Comparison of ENCODE assay signal across 18 mouse cellular contexts in genomic region chr1:128567224-128568197, GRCm38 (mm10). TPM values are rescaled to one million over a fixed set of nuclear protein-coding genes. Genes with fewer than 3 reads are reported as not detected.
DNase-seq lines count a peak whose midpoint lies in the region; ATAC-seq lines count a peak whose summit lies in the region.
"Had no signal": no experiment of that assay in that cellular context is flagged by ENCODE, and none has a peak within 500 bp of the region (broad histone marks: within the 10 kb centered on the region; RNA-seq: fewer than 3 reads in every experiment).

No protein-coding gene starts in this region.

- H3K27ac ChIP-seq in forebrain, embryonic 11.5 days (ENCODE audit: low read depth, low read length), result no peak overlapping the region; the same call in 1 of the 2 replicates
- H3K27ac ChIP-seq in hindbrain, embryonic 10.5 days, result peak overlapping the region; percentile 45
- peak overlapping the region; percentile 65; the same call in 1 of the 2 replicates for H3K27ac ChIP-seq in midbrain, embryonic 10.5 days (replicated peaks)
- H3K27ac ChIP-seq in neural tube, embryonic 13.5 days (replicated peaks), result peak overlapping the region; percentile 52
- H3K27ac ChIP-seq in heart, embryonic 10.5 days, result no peak overlapping the region
- H3K27ac ChIP-seq: heart, adult 2 months; liver, embryonic 14.5 days had no signal

- no peaks in the 10 kb centered on the region for H3K27me3 ChIP-seq in forebrain, embryonic 11.5 days (ENCODE audit: control insufficient read depth, insufficient read depth, low read length)
- no peaks in the 10 kb centered on the region for H3K27me3 ChIP-seq in hindbrain, embryonic 10.5 days (ENCODE audit: insufficient read depth, poor library complexity, severe bottlenecking)
- no peaks in the 10 kb centered on the region for H3K27me3 ChIP-seq in midbrain, embryonic 10.5 days (ENCODE audit: low read depth, poor library complexity, severe bottlenecking)
- H3K27me3 ChIP-seq in neural tube, embryonic 13.5 days, result no peaks in the 10 kb centered on the region
- peaks cover 6% of the 10 kb centered on the region; the same call in 1 of the 2 replicates for H3K27me3 ChIP-seq in heart, embryonic 10.5 days (ENCODE audit: insufficient read depth, poor library complexity, severe bottlenecking)

- H3K9me3 ChIP-seq in forebrain, embryonic 11.5 days (ENCODE audit: control insufficient read depth, low read length), result no peaks in the 10 kb centered on the region
- H3K9me3 ChIP-seq in hindbrain, embryonic 10.5 days, result no peaks in the 10 kb centered on the region
- no peaks in the 10 kb centered on the region for H3K9me3 ChIP-seq in midbrain, embryonic 10.5 days (replicated peaks)
- H3K9me3 ChIP-seq in neural tube, embryonic 13.5 days, result no peaks in the 10 kb centered on the region
- no peaks in the 10 kb centered on the region for H3K9me3 ChIP-seq in heart, embryonic 10.5 days

- H3K36me3 ChIP-seq in forebrain, embryonic 11.5 days (ENCODE audit: control insufficient read depth, insufficient read depth, low read length), result no peaks in the 10 kb centered on the region
- H3K36me3 ChIP-seq in hindbrain, embryonic 10.5 days, result no peaks in the 10 kb centered on the region
- H3K36me3 ChIP-seq in midbrain, embryonic 10.5 days, result no peaks in the 10 kb centered on the region
- H3K36me3 ChIP-seq in neural tube, embryonic 13.5 days, result no peaks in the 10 kb centered on the region
- no peaks in the 10 kb centered on the region for H3K36me3 ChIP-seq in heart, embryonic 10.5 days

- H3K4me2 ChIP-seq in forebrain, embryonic 11.5 days (ENCODE audit: low read depth, low read length, severe bottlenecking), result no peak overlapping the region
- H3K4me2 ChIP-seq in neural tube, embryonic 13.5 days, result no peak overlapping the region

- WGBS in forebrain, embryonic 11.5 days, result 61% methylated on average over 12 of the region's 12 CpGs
- 84% methylated on average over 12 of the region's 12 CpGs for WGBS in hindbrain, embryonic 10.5 days
- 83% methylated on average over 12 of the region's 12 CpGs for WGBS in midbrain, embryonic 10.5 days
- 57% methylated on average over 12 of the region's 12 CpGs for WGBS in neural tube, embryonic 13.5 days
- 82% methylated on average over 12 of the region's 12 CpGs for WGBS in heart, embryonic 10.5 days

- no peak overlapping the region for H3K9ac ChIP-seq in forebrain, embryonic 11.5 days (ENCODE audit: low read length)
- no peak overlapping the region; the same call in 1 of the 2 replicates for H3K9ac ChIP-seq in neural tube, embryonic 13.5 days
- H3K9ac ChIP-seq: liver, embryonic 14.5 days had no signal

- no peaks in the 10 kb centered on the region; the same call in 1 of the 2 replicates for H3K4me1 ChIP-seq in forebrain, embryonic 11.5 days (replicated peaks; ENCODE audit: control insufficient read depth, insufficient read depth, low read length)
- peaks cover 14% of the 10 kb centered on the region; the same call in 1 of the 2 replicates for H3K4me1 ChIP-seq in hindbrain, embryonic 10.5 days (replicated peaks)
- H3K4me1 ChIP-seq in midbrain, embryonic 10.5 days, result peaks cover 26% of the 10 kb centered on the region
- H3K4me1 ChIP-seq in neural tube, embryonic 13.5 days (replicated peaks), result peaks cover 21% of the 10 kb centered on the region
- H3K4me1 ChIP-seq in heart, embryonic 10.5 days, result peaks cover 10% of the 10 kb centered on the region; the same call in 1 of the 2 replicates

- H3K4me3 ChIP-seq in forebrain, embryonic 11.5 days (ENCODE audit: low read depth, low read length), result no peak overlapping the region
- no peak overlapping the region for H3K4me3 ChIP-seq in hindbrain, embryonic 10.5 days
- H3K4me3 ChIP-seq in midbrain, embryonic 10.5 days, result no peak overlapping the region
- H3K4me3 ChIP-seq in neural tube, embryonic 13.5 days, result no peak overlapping the region
- no peak overlapping the region for H3K4me3 ChIP-seq in heart, embryonic 10.5 days
- H3K4me3 ChIP-seq: heart, adult 2 months had no signal

- DNase-seq in forebrain, embryonic 11.5 days (ENCODE audit: low spot score), result no peak
- no peak for DNase-seq in hindbrain, embryonic 10.5 days (ENCODE audit: low spot score)
- DNase-seq in midbrain, embryonic 10.5 days (ENCODE audit: low spot score), result no peak
- DNase-seq in spleen, postnatal 14 days (ENCODE audit: low spot score in 2 of 2), result no peak
- no peak for DNase-seq in heart, embryonic 10.5 days (ENCODE audit: low spot score)
- DNase-seq in left cerebral cortex, adult 18-20 months (ENCODE audit: low spot score in 2 of 2), result no peak
- DNase-seq in liver, result no peak
- DNase-seq: cerebellum, adult 11 months; heart, adult 2 months; heart, postnatal 14 days; kidney, postnatal 25 days; lung, postnatal 36 days; right cerebral cortex, postnatal 14 days; thymus, adult 18-20 months had no signal

- ATAC-seq in forebrain, embryonic 11.5 days (replicated peaks; ENCODE audit: low FRiP score), result peak; percentile 73
- peak; percentile 81 for ATAC-seq in neural tube, embryonic 13.5 days (ENCODE audit: low read depth)
- ATAC-seq: CD4-positive, CD25-positive, alpha-beta regulatory T cell, adult 4 months; intestine, embryonic 16.5 days had no signal

RNA-seq across cellular contexts. Expression of gene Cxcr4, which starts 24.6 kb away (rescaled TPM):
- polyA plus RNA-seq in forebrain, embryonic 11.5 days (2014; fragmentation: Nextera tagmentation; extraction: Ambion mirVana), result 9.0 and 10.0 TPM in 2 replicates
- polyA plus RNA-seq in hindbrain, embryonic 10.5 days (2016; fragmentation: Nextera tagmentation; extraction: Ambion mirVana), result 18.5 and 19.0 TPM in 2 replicates
- polyA plus RNA-seq in midbrain, embryonic 10.5 days (2016; fragmentation: Nextera tagmentation; extraction: Ambion mirVana), result 18.6 and 20.2 TPM in 2 replicates
- 8.5 and 8.7 TPM in 2 replicates for polyA plus RNA-seq in neural tube, embryonic 13.5 days (2015; fragmentation: Nextera tagmentation; extraction: Ambion mirVana)
- 1.2 and 1.7 TPM in 2 replicates for polyA plus RNA-seq in heart, embryonic 10.5 days (2016; fragmentation: Nextera tagmentation; extraction: Ambion mirVana)
- 1 to 10 TPM; 1.5 to 1.7 TPM for total RNA-seq in left cerebral cortex, adult 18-20 months (2021)

Comparison
In these comparisons a context has a peak if more than half of its experiments do, and no peak if none do; other contexts are left out.
1. H3K27ac ChIP-seq: peak in hindbrain, embryonic 10.5 days (single experiment), midbrain, embryonic 10.5 days (single experiment) and neural tube, embryonic 13.5 days (single experiment); none in forebrain, embryonic 11.5 days (single experiment) and heart, embryonic 10.5 days (single experiment).